1 mouse cellular context compared by ENCODE assay signal in genomic region chr14:26533821-26534756, GRCm38 (mm10).
A peak's percentile ranks its signal among the peaks of the same experiment; 100 is the strongest.
TF ChIP-seq lines count a peak whose summit lies in the region.

No protein-coding gene starts in this region.

TF ChIP-seq in CH12.LX, 34 proteins besides CTCF, POLR2A, EP300 and RAD21 (continued from another document):
- TF ChIP-seq NRF1 (IDR thresholded peaks at IDR 0.05; ENCODE audit: low read depth, low read length) (0 out of 2 replicates have a peak, but pooled peaks have one; percentile 33), IRF4 (IDR thresholded peaks at IDR 0.05; ENCODE audit: low read depth, low read length) (no peak), PAX5 (IDR thresholded peaks at IDR 0.05; ENCODE audit: low read length) (no peak), ETS1 (conservative IDR thresholded peaks at IDR 0.05; ENCODE audit: low read depth, low read length) (no peak), ZMIZ1 (IDR thresholded peaks at IDR 0.05; ENCODE audit: low read depth, low read length) (0 out of 2 replicates have a peak, but pooled peaks have one; percentile 32), CHD2 (IDR thresholded peaks at IDR 0.05; ENCODE audit: low read length) (no peak)
